Mouse (Mus musculus) gastrocnemius, adult 18-20 months (tissue): ENCODE measurements around the gene Vat1. TPM values are rescaled to one million over a fixed set of nuclear protein-coding genes. Genes with fewer than 3 reads are reported as not detected.

Experiments used
- microRNA-seq: library from miRNA; unstranded; fragments of <30 nt; microRNA quantifications from one replicate; pipeline ENCODE4 v1.2.0, GENCODE M21; 2021
- total RNA-seq, 2 experiments: library from RNA; stranded (reverse); gene quantifications; 2 replicates each; pipeline ENCODE4 v1.2.3; 2021

Gene Vat1
- total RNA-seq, 2 experiments from 2014 or later, result 10.8 to 16.1 TPM

Small RNAs within 50 kb of the gene (microRNA-seq; reads per million reads assigned to microRNA genes)
- gene Mir6929, result 8.5 reads per million, percentile 21 among the genes with 10 or more reads in this experiment

Other genes starting within 250 kb of the Vat1 start
- 10 to 100 TPM; 25.3 to 26.3 TPM for gene Ezh1, start 239.8 kb downstream of the Vat1 start, total RNA-seq
- gene Ramp2, start 220.2 kb downstream of the Vat1 start, total RNA-seq, result 10 to 100 TPM; 30.1 to 31.0 TPM
- gene Vps25, start 212.5 kb downstream of the Vat1 start, total RNA-seq, result 10 to 100 TPM; 46.1 to 46.8 TPM
- gene Wnk4, start 205.7 kb downstream of the Vat1 start, total RNA-seq, result under 1 TPM; 0.23 to 0.26 TPM
- under 1 TPM; 0.31 to 0.37 TPM for gene Cntd1, start 187.2 kb downstream of the Vat1 start, total RNA-seq
- 10 to 100 TPM; 71.2 to 81.6 TPM for gene Coa3, start 187.1 kb downstream of the Vat1 start, total RNA-seq
- 10 to 100 TPM; 85.6 to 95.6 TPM for gene Becn1, start 163.9 kb downstream of the Vat1 start, total RNA-seq
- gene Psme3, start 150.0 kb downstream of the Vat1 start, total RNA-seq, result 10 to 100 TPM; 66.4 to 81.3 TPM
- gene Aoc2, start 141.2 kb downstream of the Vat1 start, total RNA-seq, result 1 to 10 TPM; 1.0 to 1.1 TPM
- 1 to 10 TPM; 5.3 to 9.6 TPM for gene Aoc3, start 135.6 kb downstream of the Vat1 start, total RNA-seq
- not detected for gene G6pc, start 98.7 kb downstream of the Vat1 start, total RNA-seq
- gene Aarsd1, start 48.6 kb downstream of the Vat1 start, total RNA-seq, result 10 to 100 TPM; 22.8 to 25.7 TPM
- 1 to 10 TPM; 5.5 to 6.8 TPM for gene Gm27029, start 41.4 kb downstream of the Vat1 start, total RNA-seq
- gene Rundc1, start 41.1 kb downstream of the Vat1 start, total RNA-seq, result 1 to 10 TPM; 7.5 to 7.7 TPM
- gene Ptges3l, start 40.9 kb downstream of the Vat1 start, total RNA-seq, result 10 to 100 TPM; 74.3 to 82.6 TPM
- 10 to 100 TPM; 33.9 to 45.4 TPM for gene Rpl27, start 23.9 kb downstream of the Vat1 start, total RNA-seq
- gene Ifi35, start 17.8 kb downstream of the Vat1 start, total RNA-seq, result 1 to 10 TPM; 8.6 to 8.7 TPM
- gene Rnd2, start 1.2 kb downstream of the Vat1 start, total RNA-seq, result 1 to 10 TPM; 2.5 to 4.2 TPM
- gene Brca1, start 85.7 kb upstream of the Vat1 start, total RNA-seq, result under 1 TPM in 1 of 2 experiments, not detected in 1; 0.34 TPM
- gene Nbr1, start 85.9 kb upstream of the Vat1 start, total RNA-seq, result 10 to 100 TPM; 63.0 to 66.2 TPM
- 1 to 10 TPM; 1.5 to 2.4 TPM for gene Tmem106a, start 116.0 kb upstream of the Vat1 start, total RNA-seq
- gene Gm11634, start 133.0 kb upstream of the Vat1 start, total RNA-seq, result not detected
- 10 to 100 TPM; 30.1 to 31.5 TPM for gene Rdm1, start 161.0 kb upstream of the Vat1 start, total RNA-seq
- gene Arl4d, start 199.3 kb upstream of the Vat1 start, total RNA-seq, result 10 to 100 TPM in 1 of 2 experiments, 1 to 10 TPM in 1; 6.1 to 23.4 TPM